Mouse (Mus musculus) heart, postnatal 4 days (tissue): ENCODE measurements at regions not wholly inside any gene's neighbourhood (a gene's known extent, or its start where the extent isn't known, plus 50 kb on each side); places are given as distances from the start of the nearest gene placed in this dataset.
"Not testable (repeated sequence)": the region's sequence is repeated elsewhere in the genome, so short reads cannot be mapped to it uniquely, and the experiment has no call there.

Experiments used
- DNase-seq: peaks from one replicate; pipeline ENCODE4 v3.0.0; 2021

- DNase-seq: no peak
Measured at GRCm38 (mm10) chr5:97831421-97831820, 199.4 kb downstream of the Antxr2 start.

- DNase-seq: peak; percentile 5
Measured at GRCm38 (mm10) chr5:97817485-97817884, 213.4 kb downstream of the Antxr2 start.

- no peak for DNase-seq
Measured at GRCm38 (mm10) chr5:97815357-97815756, 215.5 kb downstream of the Antxr2 start.

GRCm38 (mm10) chr5:97814700-97815099 lies 216.1 kb downstream of the Antxr2 start:
- DNase-seq: no peak

- no peak for DNase-seq
Measured at GRCm38 (mm10) chr5:97812611-97813350, 218.1 kb downstream of the Antxr2 start.

GRCm38 (mm10) chr5:97809007-97809406 lies 221.8 kb downstream of the Antxr2 start:
- DNase-seq: no peak

GRCm38 (mm10) chr5:97807171-97807570 lies 223.7 kb downstream of the Antxr2 start:
- no peak for DNase-seq

- no peak for DNase-seq
Measured at GRCm38 (mm10) chr5:97806754-97807153, 224.1 kb downstream of the Antxr2 start.

GRCm38 (mm10) chr5:97800017-97800416 lies 230.8 kb downstream of the Antxr2 start:
- no peak for DNase-seq

- DNase-seq: no peak
Measured at GRCm38 (mm10) chr5:97788175-97788574, 242.7 kb downstream of the Antxr2 start.

- DNase-seq: no peak
Measured at GRCm38 (mm10) chr5:97787001-97787400, 243.8 kb downstream of the Antxr2 start.

GRCm38 (mm10) chr5:97775100-97775499 lies 255.7 kb downstream of the Antxr2 start:
- not testable (repeated sequence) for DNase-seq

- DNase-seq: not testable (repeated sequence)
Measured at GRCm38 (mm10) chr5:97773451-97773850, 257.4 kb downstream of the Antxr2 start.

GRCm38 (mm10) chr5:97737339-97737738 lies 280.5 kb upstream of the Gk2 start:
- DNase-seq: no peak

- no peak for DNase-seq
Measured at GRCm38 (mm10) chr5:97730920-97731319, 274.1 kb upstream of the Gk2 start.

GRCm38 (mm10) chr5:97719364-97719763 lies 262.5 kb upstream of the Gk2 start:
- not testable (repeated sequence) for DNase-seq

GRCm38 (mm10) chr5:97705270-97705669 lies 248.4 kb upstream of the Gk2 start:
- DNase-seq: no peak

- DNase-seq: no peak
Measured at GRCm38 (mm10) chr5:97700507-97700906, 243.7 kb upstream of the Gk2 start.

- peak; percentile 83 for DNase-seq
Measured at GRCm38 (mm10) chr5:97697581-97698134, 240.8 kb upstream of the Gk2 start.

- DNase-seq: no peak
Measured at GRCm38 (mm10) chr5:97693333-97693940, 236.6 kb upstream of the Gk2 start.

- no peak for DNase-seq
Measured at GRCm38 (mm10) chr5:97685443-97685842, 228.6 kb upstream of the Gk2 start.

- DNase-seq: no peak
Measured at GRCm38 (mm10) chr5:97684592-97685258, 227.9 kb upstream of the Gk2 start.

- DNase-seq: no peak
Measured at GRCm38 (mm10) chr5:97669726-97670125, 212.9 kb upstream of the Gk2 start.
